Mouse (Mus musculus) lung, adult 2 months (tissue): ENCODE data around the gene Il31ra.

Experiments
- CTCF ChIP-seq: fragments of 200-500 bp; IDR thresholded peaks from 2 replicates; pipeline ENCODE4 v1.5.1; 2011; ENCODE audit warnings: mild to moderate bottlenecking, low read length, control low read depth; ENCODE audit not compliant: insufficient read depth
- POLR2A ChIP-seq: fragments of 200-500 bp; IDR thresholded peaks from 2 replicates; pipeline ENCODE4 v1.6.1; 2011; ENCODE audit warnings: low read depth, mild to moderate bottlenecking, control low read depth, low read length, borderline replicate concordance; ENCODE audit errors: extremely low read depth

GRCm38 (mm10) chr13:112621592-112621991, 27.4 kb upstream of the Il31ra start:
- TF ChIP-seq CTCF, result no peak
- no peak for TF ChIP-seq POLR2A
